Mouse (Mus musculus) stomach, postnatal 0 days (tissue): ENCODE results near the gene Pitpna.

Experiments
- CTCF ChIP-seq: IDR thresholded peaks from 2 replicates; pipeline ENCODE4 v1.5.1; 2016; ENCODE audit warnings: antibody characterized with exemption, low read depth, mild to moderate bottlenecking, moderate library complexity
- EP300 ChIP-seq: optimal IDR thresholded peaks from 2 replicates; pipeline ENCODE3; 2016; ENCODE audit warnings: antibody characterized with exemption

GRCm38 (mm10) chr11:75583521-75583920, 4.4 kb upstream of the Pitpna start:
- no peak for TF ChIP-seq EP300
- TF ChIP-seq CTCF, result no peak
